7 mouse cellular contexts compared by ENCODE assay signal in the genomic region with DNA sequence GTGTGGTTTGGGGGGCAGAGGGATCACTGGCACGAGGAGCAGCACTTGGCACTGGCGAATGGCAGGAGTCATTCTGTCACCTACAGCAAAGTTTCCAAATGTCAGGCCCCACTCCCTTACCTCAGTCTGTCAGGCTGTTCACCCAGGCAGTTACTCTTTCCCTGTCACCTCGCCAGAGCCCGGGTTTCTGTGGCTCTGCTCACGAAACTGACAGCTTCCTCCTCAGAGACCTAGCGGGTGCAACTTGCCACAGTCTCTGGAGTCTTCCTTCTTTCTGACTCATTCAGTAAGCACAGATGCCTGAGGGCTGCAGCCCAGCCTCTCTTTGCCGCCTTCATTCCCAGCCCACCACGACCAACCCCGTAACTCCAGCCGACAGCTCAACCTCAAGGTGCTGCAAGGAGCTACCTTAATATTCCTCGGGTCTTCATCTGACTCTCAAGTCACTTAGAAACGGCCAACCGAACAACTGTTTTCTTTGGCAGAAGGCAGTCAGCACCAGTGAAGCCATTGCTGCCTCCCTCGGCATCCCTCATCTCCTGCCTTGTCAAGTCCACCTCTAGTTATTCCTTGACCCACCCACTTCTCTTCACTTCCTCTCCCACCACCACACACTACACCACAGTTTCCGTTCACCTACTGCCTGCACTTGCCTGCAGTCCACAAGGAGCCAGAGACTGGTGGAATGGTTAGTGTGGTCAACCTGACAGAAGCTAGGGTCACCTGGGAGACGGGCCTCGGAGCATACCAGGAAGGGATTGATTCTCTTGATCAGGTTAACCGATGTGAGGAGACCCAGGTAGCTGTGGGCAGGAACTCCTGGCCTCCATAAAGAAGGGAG. TPM values are rescaled to one million over a fixed set of nuclear protein-coding genes. Genes with fewer than 3 reads are reported as not detected.
DNase-seq lines count a peak whose midpoint lies in the region; ATAC-seq and TF ChIP-seq lines count a peak whose summit lies in the region.

No protein-coding gene starts in this region.

- no peaks in the 10 kb centered on the region for H3K9me3 ChIP-seq in hindbrain, embryonic 13.5 days
- H3K9me3 ChIP-seq in liver, postnatal 0 days (ENCODE audit: low read length) = no peaks in the 10 kb centered on the region
- no peaks in the 10 kb centered on the region for H3K9me3 ChIP-seq in neural tube, embryonic 13.5 days

- DNase-seq in right cerebral cortex, adult 18-20 months = peak; percentile 63
- DNase-seq in right cerebral cortex, postnatal 4 days = no peak
- DNase-seq in c-Kit-positive CD71-negative TER-119-negative erythroid progenitor cells, embryonic 14.5 days (ENCODE audit: low read depth) = peak; percentile 49
- DNase-seq in liver, postnatal 0 days = peak; percentile 44
- DNase-seq in retina, embryonic 14.5 days (ENCODE audit: low spot score) = no peak

- no peak for ATAC-seq in hindbrain, embryonic 13.5 days (ENCODE audit: low FRiP score)
- ATAC-seq in liver, postnatal 0 days = no peak
- no peak for ATAC-seq in neural tube, embryonic 13.5 days (ENCODE audit: low read depth)

- no peak for TF ChIP-seq CTCF in liver, postnatal 0 days (IDR thresholded peaks at IDR 0.05; ENCODE audit: low read depth)

- 75% methylated on average over 18 of the region's 18 CpGs for WGBS in hindbrain, embryonic 13.5 days
- WGBS in liver, postnatal 0 days (ENCODE audit: insufficient replicate concordance) = 20% methylated on average over 18 of the region's 18 CpGs
- 70% methylated on average over 18 of the region's 18 CpGs for WGBS in neural tube, embryonic 13.5 days

- peak overlapping the region; percentile 81 for H3K9ac ChIP-seq in hindbrain, embryonic 13.5 days
- H3K9ac ChIP-seq in liver, postnatal 0 days (replicated peaks) = peak overlapping the region; percentile 70
- peak overlapping the region; percentile 75 for H3K9ac ChIP-seq in neural tube, embryonic 13.5 days

- TF ChIP-seq EP300 in liver, postnatal 0 days (IDR thresholded peaks at IDR 0.05; ENCODE audit: low read depth) = no peak

- H3K27ac ChIP-seq in hindbrain, embryonic 13.5 days = no peak overlapping the region
- H3K27ac ChIP-seq in liver, postnatal 0 days (ENCODE audit: low read depth) = peak overlapping the region; percentile 85
- H3K27ac ChIP-seq in neural tube, embryonic 13.5 days (replicated peaks) = no peak overlapping the region; the same call in 1 of the 2 replicates

- H3K27me3 ChIP-seq in hindbrain, embryonic 13.5 days = no peaks in the 10 kb centered on the region
- no peaks in the 10 kb centered on the region for H3K27me3 ChIP-seq in liver, postnatal 0 days (ENCODE audit: insufficient read depth, low read length)
- no peaks in the 10 kb centered on the region for H3K27me3 ChIP-seq in neural tube, embryonic 13.5 days

- H3K4me1 ChIP-seq in hindbrain, embryonic 13.5 days (replicated peaks) = peaks cover 47% of the 10 kb centered on the region
- peaks cover 30% of the 10 kb centered on the region for H3K4me1 ChIP-seq in liver, postnatal 0 days (ENCODE audit: insufficient read depth)
- peaks cover 33% of the 10 kb centered on the region for H3K4me1 ChIP-seq in neural tube, embryonic 13.5 days (replicated peaks)

- H3K4me2 ChIP-seq in hindbrain, embryonic 13.5 days = peak overlapping the region; percentile 90
- H3K4me2 ChIP-seq in liver, postnatal 0 days (ENCODE audit: low read depth, low read length) = peak overlapping the region; percentile 96
- H3K4me2 ChIP-seq in neural tube, embryonic 13.5 days = peak overlapping the region; percentile 88

- H3K4me3 ChIP-seq in hindbrain, embryonic 13.5 days = peak overlapping the region; percentile 71
- H3K4me3 ChIP-seq in liver, postnatal 0 days (ENCODE audit: low read depth, low read length) = peak overlapping the region; percentile 73
- H3K4me3 ChIP-seq in neural tube, embryonic 13.5 days = peak overlapping the region; percentile 63

- H3K36me3 ChIP-seq in hindbrain, embryonic 13.5 days = peaks cover 38% of the 10 kb centered on the region
- H3K36me3 ChIP-seq in liver, postnatal 0 days (replicated peaks; ENCODE audit: insufficient read depth, low read length) = peaks cover 15% of the 10 kb centered on the region
- H3K36me3 ChIP-seq in neural tube, embryonic 13.5 days = peaks cover 36% of the 10 kb centered on the region

RNA-seq across cellular contexts. Expression of a gene that starts 1.1 kb away (rescaled TPM):
- 61.5 and 68.1 TPM in 2 replicates for polyA plus RNA-seq in hindbrain, embryonic 13.5 days (2015; fragmentation: Nextera tagmentation; extraction: Ambion mirVana)
- 29.3 and 30.5 TPM in 2 replicates for polyA plus RNA-seq in liver, postnatal 0 days (2015; fragmentation: Nextera tagmentation; extraction: Ambion mirVana)
- 51.3 and 57.3 TPM in 2 replicates for polyA plus RNA-seq in neural tube, embryonic 13.5 days (2015; fragmentation: Nextera tagmentation; extraction: Ambion mirVana)

RNA-seq across cellular contexts. Expression of a gene that starts 39.7 kb away (rescaled TPM):
- polyA plus RNA-seq in hindbrain, embryonic 13.5 days (2015; fragmentation: Nextera tagmentation; extraction: Ambion mirVana) = 90.8 and 91.6 TPM in 2 replicates
- polyA plus RNA-seq in liver, postnatal 0 days (2015; fragmentation: Nextera tagmentation; extraction: Ambion mirVana) = 11.0 and 12.3 TPM in 2 replicates
- polyA plus RNA-seq in neural tube, embryonic 13.5 days (2015; fragmentation: Nextera tagmentation; extraction: Ambion mirVana) = 89.8 and 95.7 TPM in 2 replicates

RNA-seq across cellular contexts. Expression of a gene that starts 51.9 kb away (rescaled TPM):
- polyA plus RNA-seq in hindbrain, embryonic 13.5 days (2015; fragmentation: Nextera tagmentation; extraction: Ambion mirVana) = 9.4 and 11.4 TPM in 2 replicates
- polyA plus RNA-seq in liver, postnatal 0 days (2015; fragmentation: Nextera tagmentation; extraction: Ambion mirVana) = not detected in 2 replicates
- 11.1 and 11.4 TPM in 2 replicates for polyA plus RNA-seq in neural tube, embryonic 13.5 days (2015; fragmentation: Nextera tagmentation; extraction: Ambion mirVana)

Comparison
In these comparisons a context has a peak if more than half of its experiments do, and no peak if none do; other contexts are left out.
1. DNase-seq: peak in right cerebral cortex, adult 18-20 months (single experiment), c-Kit-positive CD71-negative TER-119-negative erythroid progenitor cells, embryonic 14.5 days (single experiment) and liver, postnatal 0 days (single experiment); none in right cerebral cortex, postnatal 4 days (single experiment) and retina, embryonic 14.5 days (single experiment).
2. RNA of a gene that starts 51.9 kb away (polyA plus RNA-seq): 11.1 to 11.4 TPM in neural tube, embryonic 13.5 days and 9.4 to 11.4 TPM in hindbrain, embryonic 13.5 days; not detected in liver, postnatal 0 days; every median in the first group is over 10 times any median in the second.
3. Peak in every context shown above with its lines, with median percentiles within 50 percentile points of each other: H3K4me2 ChIP-seq, H3K4me3 ChIP-seq and H3K9ac ChIP-seq.